Mouse (Mus musculus) testis, adult 2 months (tissue): ENCODE measurements around the gene Pigs. TPM values are rescaled to one million over a fixed set of nuclear protein-coding genes. Genes with fewer than 3 reads are reported as not detected.

ENCODE experiments used
- H3K27ac ChIP-seq: fragments of 200-500 bp; 2 replicates; pipeline ENCODE4 v1.5.1; 2012; ENCODE audit warnings: low read depth, low read length; ENCODE audit not compliant: control insufficient read depth, insufficient read depth
- H3K27me3 ChIP-seq: fragments of 200-500 bp; 2 replicates; pipeline ENCODE4 v1.6.1; 2012; ENCODE audit warnings: mild to moderate bottlenecking, low read length, moderate library complexity; ENCODE audit not compliant: control insufficient read depth, insufficient read depth
- H3K36me3 ChIP-seq: fragments of 200-500 bp; 2 replicates; pipeline ENCODE4 v1.6.1; 2012; ENCODE audit warnings: mild to moderate bottlenecking, low read length; ENCODE audit not compliant: control insufficient read depth, insufficient read depth
- H3K4me1 ChIP-seq: fragments of 200-500 bp; 2 replicates; pipeline ENCODE4 v1.6.1; 2012; ENCODE audit warnings: low read length; ENCODE audit not compliant: control insufficient read depth, insufficient read depth
- H3K4me3 ChIP-seq: fragments of 200-500 bp; 2 replicates; pipeline ENCODE4 v1.5.1; 2012; ENCODE audit warnings: low read depth, mild to moderate bottlenecking, low read length, moderate library complexity, mixed read lengths; ENCODE audit not compliant: control insufficient read depth
- CTCF ChIP-seq: fragments of 200-500 bp; IDR thresholded peaks from 2 replicates; pipeline ENCODE4 v1.5.1; 2012; ENCODE audit warnings: low read depth, mild to moderate bottlenecking, inconsistent platforms, low read length, moderate library complexity; ENCODE audit not compliant: control insufficient read depth, insufficient read depth, insufficient replicate concordance
- POLR2A ChIP-seq: fragments of 200-500 bp; IDR thresholded peaks from 2 replicates; pipeline ENCODE4 v1.6.1; 2012; ENCODE audit warnings: low read depth, mild to moderate bottlenecking, inconsistent platforms, low read length, moderate library complexity; ENCODE audit not compliant: control insufficient read depth
- polyA plus RNA-seq: library from polyadenylated mRNA; depleted of rRNA; stranded (reverse); fragments of >200 nt; gene quantifications from 2 replicates; pipeline ENCODE4 v1.2.3, GENCODE M21; 2012; rRNA removed

The Pigs gene
- polyA plus RNA-seq, result 57.4 and 69.7 TPM in 2 replicates

GRCm38 (mm10) chr11:78327634-78328511 is at the start of gene Pigs:
TSS of gene Pigs (plus strand) at chr11:78328415.
- Histone ChIP-seq H3K4me3 (peak within 1 kb of the TSS; percentile 92), H3K27ac (peak within 1 kb of the TSS; percentile 65; the same call in 1 of the 2 replicates), H3K36me3 (no peaks in the 10 kb centered on the region), H3K27me3 (no peaks in the 10 kb centered on the region), H3K4me1 (peaks cover 6% of the 10 kb centered on the region)
- TF ChIP-seq POLR2A (peak; percentile 85), CTCF (no peak)

DNA sequence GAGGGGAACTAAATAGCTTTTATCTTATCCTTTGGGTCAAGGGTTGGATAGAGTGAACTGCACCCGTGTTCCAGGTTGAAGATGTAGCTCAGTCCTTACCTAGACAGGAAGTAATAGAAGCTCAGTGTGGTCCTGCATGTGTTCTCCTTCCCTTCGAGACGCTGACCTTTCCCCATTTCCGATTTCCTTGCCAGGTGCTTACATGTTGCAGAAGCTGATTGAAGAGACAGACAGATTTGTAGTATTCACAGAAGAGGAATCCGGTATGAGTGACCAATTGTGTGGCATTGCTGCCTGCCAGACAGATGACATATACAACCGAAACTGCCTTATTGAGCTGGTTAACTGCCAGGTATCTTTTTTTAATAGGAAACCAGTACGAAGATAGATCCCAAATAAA is 49.4 kb upstream of the Pigs start:
- no peak for TF ChIP-seq POLR2A
- peaks cover 7% of the 10 kb centered on the region for H3K36me3 ChIP-seq
- no peaks in the 10 kb centered on the region for H3K27me3 ChIP-seq
- no peaks in the 10 kb centered on the region for H3K4me1 ChIP-seq
- H3K4me3 ChIP-seq, result no peak overlapping the region
- H3K27ac ChIP-seq, result no peak overlapping the region

GRCm38 (mm10) chr11:78279586-78279985 is 48.6 kb upstream of the Pigs start:
- Histone ChIP-seq H3K27me3 (no peaks in the 10 kb centered on the region), H3K27ac (no peak overlapping the region), H3K4me3 (no peak overlapping the region), H3K36me3 (peaks cover 9% of the 10 kb centered on the region), H3K4me1 (no peaks in the 10 kb centered on the region)
- no peak for TF ChIP-seq CTCF
- TF ChIP-seq POLR2A, result no peak

- H3K4me1 ChIP-seq, result no peaks in the 10 kb centered on the region
- H3K27ac ChIP-seq, result no peak overlapping the region
- peaks cover 12% of the 10 kb centered on the region for H3K36me3 ChIP-seq
- H3K27me3 ChIP-seq, result no peaks in the 10 kb centered on the region
- TF ChIP-seq POLR2A (no peak), CTCF (no peak)
- no peak overlapping the region for H3K4me3 ChIP-seq
These were observed 39.0 kb upstream of the Pigs start for GRCm38 (mm10) chr11:78289146-78289763.

- Histone ChIP-seq H3K27me3 (no peaks in the 10 kb centered on the region), H3K4me1 (no peaks in the 10 kb centered on the region), H3K27ac (no peak within 1 kb of the TSS), H3K4me3 (no peak within 1 kb of the TSS), H3K36me3 (peaks cover 6% of the 10 kb centered on the region)
- TF ChIP-seq POLR2A (peak; percentile 39; the same call in 1 of the 2 replicates), CTCF (no peak)
These were observed 37.6 kb upstream of the Pigs start, which contains the start of gene BC030499 for GRCm38 (mm10) chr11:78290654-78291053. TSS of gene BC030499 (plus strand) at chr11:78290841.

GRCm38 (mm10) chr11:78294585-78294984 is 33.6 kb upstream of the Pigs start:
- H3K36me3 ChIP-seq, result peaks cover 2% of the 10 kb centered on the region; the same call in 1 of the 2 replicates
- no peak for TF ChIP-seq POLR2A
- no peak for TF ChIP-seq CTCF

DNA sequence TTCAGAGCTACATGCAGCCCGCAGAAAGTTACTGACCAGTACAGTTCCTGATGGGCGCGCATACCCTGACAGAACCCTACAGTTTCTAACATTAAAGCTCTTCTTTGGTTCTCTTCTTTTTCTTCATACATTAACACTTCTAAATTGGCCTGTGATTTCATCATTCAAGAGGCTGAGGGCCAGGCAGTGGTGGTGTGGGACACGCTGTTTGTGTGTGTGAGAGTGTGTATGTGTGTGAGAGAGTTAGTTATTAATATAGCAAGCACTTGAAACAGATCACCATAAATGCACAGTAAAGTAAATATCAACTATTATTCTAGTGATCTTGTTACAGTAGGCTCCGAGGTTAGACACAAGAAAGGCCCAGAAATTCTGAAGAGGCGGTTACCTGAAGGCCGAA is 27.3 kb upstream of the Pigs start:
- Histone ChIP-seq H3K36me3 (peaks cover 4% of the 10 kb centered on the region), H3K4me3 (peak overlapping the region; percentile 95), H3K4me1 (no peaks in the 10 kb centered on the region; the same call in 1 of the 2 replicates), H3K27ac (peak overlapping the region; percentile 98), H3K27me3 (no peaks in the 10 kb centered on the region)
- TF ChIP-seq POLR2A, result no peak
- TF ChIP-seq CTCF, result no peak

More at GRCm38 (mm10) chr11:78294585-78294984, 33.6 kb upstream of the Pigs start:
- no peak overlapping the region for H3K27ac ChIP-seq
- no peaks in the 10 kb centered on the region for H3K27me3 ChIP-seq
- H3K4me1 ChIP-seq, result no peaks in the 10 kb centered on the region
- no peak overlapping the region for H3K4me3 ChIP-seq
